Mouse (Mus musculus) liver, postnatal 0 days (tissue): ENCODE results near the gene Entpd8.

ENCODE experiments used
- CTCF ChIP-seq: sonication (generic); IDR thresholded peaks from 2 replicates; pipeline ENCODE4 v1.5.1; 2016; ENCODE audit warnings: antibody characterized with exemption, low read depth
- EP300 ChIP-seq: IDR thresholded peaks from 2 replicates; pipeline ENCODE4 v1.6.1; 2016; ENCODE audit warnings: antibody characterized with exemption, low read depth, mild to moderate bottlenecking

GRCm38 (mm10) chr2:25123527-25123926 is 43.4 kb downstream of the Entpd8 start:
- TF ChIP-seq CTCF (no peak), EP300 (no peak)
